In genomic region chr1:40764042-40764441, GRCm38 (mm10) we compare ENCODE assay signal across 24 mouse cellular contexts. TPM values are rescaled to one million over a fixed set of nuclear protein-coding genes. Genes with fewer than 3 reads are reported as not detected.
DNase-seq lines count a peak whose midpoint lies in the region; ATAC-seq and TF ChIP-seq lines count a peak whose summit lies in the region.
"Had no signal": no experiment of that assay in that cellular context is flagged by ENCODE, and none has a peak within 500 bp of the region (broad histone marks: within the 10 kb centered on the region; RNA-seq: fewer than 3 reads in every experiment).

No protein-coding gene starts in this region.

- ATAC-seq in Patski: no peak
- ATAC-seq in granulocyte monocyte progenitor cell, adult 5-6 weeks (replicated peaks; ENCODE audit: poor library complexity, severe bottlenecking): no peak
- ATAC-seq: activated CD4-positive, CD25-positive, alpha-beta regulatory T cell, adult 4 months; CD4-positive, CD25-positive, alpha-beta regulatory T cell, adult 4 months; forebrain, embryonic 16.5 days; hindbrain, embryonic 16.5 days; inflammation-experienced regulatory T-cells, adult 6 months had no signal

- H3K27me3 ChIP-seq in heart, embryonic 10.5 days (ENCODE audit: insufficient read depth, poor library complexity, severe bottlenecking): no peaks in the 10 kb centered on the region
- H3K27me3 ChIP-seq in Patski: no peaks in the 10 kb centered on the region
- H3K27me3 ChIP-seq: embryonic facial prominence, embryonic 12.5 days; forebrain, embryonic 12.5 days; heart, embryonic 13.5 days; hindbrain, embryonic 12.5 days had no signal

- POLR2A ChIA-PET in Patski (lab: Charles Lee): interaction anchor here (0.7 to 0.9 kb wide), 2 partner anchors 11 to 106 kb away, joined by 3 read pairs; no protein-coding TSS in a partner anchor

- no peak overlapping the region for H3K4me3 ChIP-seq in heart, embryonic 10.5 days
- no peak overlapping the region for H3K4me3 ChIP-seq in left cerebral cortex, adult 2 months
- H3K4me3 ChIP-seq: embryonic facial prominence, embryonic 12.5 days; forebrain, embryonic 12.5 days; heart, embryonic 13.5 days; hindbrain, embryonic 12.5 days had no signal

- no peaks in the 10 kb centered on the region for H3K4me1 ChIP-seq in heart, embryonic 10.5 days
- H3K4me1 ChIP-seq: embryonic facial prominence, embryonic 12.5 days; forebrain, embryonic 12.5 days; heart, embryonic 13.5 days; hindbrain, embryonic 12.5 days had no signal

- intact Hi-C loops in left cerebral cortex, adult 2 months (cut with DNase I): loop anchor here (1.0 kb wide), 1 partner anchor 184 kb away; the partner anchor contains the start of gene Slc9a4

- H3K36me3 ChIP-seq in heart, embryonic 10.5 days: no peaks in the 10 kb centered on the region
- H3K36me3 ChIP-seq: embryonic facial prominence, embryonic 12.5 days; forebrain, embryonic 12.5 days; heart, embryonic 13.5 days; hindbrain, embryonic 12.5 days had no signal

- no peak overlapping the region for H3K27ac ChIP-seq in heart, embryonic 10.5 days
- H3K27ac ChIP-seq in left cerebral cortex, adult 2 months: no peak overlapping the region
- H3K27ac ChIP-seq: embryonic facial prominence, embryonic 12.5 days; forebrain, embryonic 12.5 days; heart, embryonic 13.5 days; hindbrain, embryonic 12.5 days had no signal

- DNase-seq in heart, embryonic 10.5 days (ENCODE audit: low spot score): peak; percentile 52
- no peak for DNase-seq in heart, adult 11 months
- DNase-seq in left cerebral cortex, adult 2 months (ENCODE audit: extremely low spot score in 1 of 2, low spot score in 2 of 2): no peak
- no peak for DNase-seq in left cerebral cortex, adult 9 months (ENCODE audit: low spot score in 2 of 2)
- DNase-seq in Patski (ENCODE audit: low read depth, low spot score): no peak
- DNase-seq in urinary bladder, adult 18-20 months (ENCODE audit: low spot score in 2 of 2): no peak
- DNase-seq: adrenal gland, postnatal 14 days; B cell, adult 2 months; cerebellum, adult 11-12 months; cerebellum, adult 9-10 months; cerebellum, postnatal 25 days; gastrocnemius, postnatal 25 days; heart, postnatal 4 days had no signal

- CTCF ChIA-PET in Patski (lab: Charles Lee): interaction anchor here (0.8 to 2.5 kb wide), 3 partner anchors 8 to 12 kb away, joined by 3 to 7 read pairs (median 5); no protein-coding TSS in a partner anchor

- TF ChIP-seq CTCF in left cerebral cortex, adult 2 months (IDR thresholded peaks at IDR 0.05): peak; percentile 26
- TF ChIP-seq CTCF in Patski (IDR thresholded peaks at IDR 0.05): peak; percentile 36

- WGBS in heart, embryonic 10.5 days: 95% methylated on average over 1 of the region's 1 CpGs

- in situ Hi-C loops in Patski (cut with MboI; ENCODE audit: low pct_unique_long_range_greater_than_20kb): loop anchor here (10.0 kb wide), 1 partner anchor 179 kb away; the partner anchor contains the start of gene Slc9a4

- H3K9me3 ChIP-seq in heart, embryonic 10.5 days: no peaks in the 10 kb centered on the region
- H3K9me3 ChIP-seq: embryonic facial prominence, embryonic 12.5 days; forebrain, embryonic 12.5 days; heart, embryonic 13.5 days; hindbrain, embryonic 12.5 days had no signal

RNA-seq across cellular contexts. Expression of gene Mfsd9, which starts 26.4 kb away (rescaled TPM):
- polyA plus RNA-seq in heart, embryonic 10.5 days (2016; fragmentation: Nextera tagmentation; extraction: Ambion mirVana): 1.6 and 2.4 TPM in 2 replicates
- 1 to 10 TPM; 4.0 to 4.5 TPM for total RNA-seq in left cerebral cortex, adult 2 months (2021)
- polyA plus RNA-seq in Patski (2021): 6.2 TPM
- 1.1 and 1.6 TPM in 2 replicates for total RNA-seq in granulocyte monocyte progenitor cell, adult 5-6 weeks (2014; fragmentation: Nextera tagmentation)
- total RNA-seq in granulocyte monocyte progenitor cell, adult 5-6 weeks (2017): 0.88 and 1.2 TPM in 2 replicates

RNA-seq across cellular contexts. Expression of gene Tmem182, which starts 41.4 kb away (rescaled TPM):
- polyA plus RNA-seq in heart, embryonic 10.5 days (2016; fragmentation: Nextera tagmentation; extraction: Ambion mirVana): 5.1 and 12.1 TPM in 2 replicates
- under 1 TPM; 0.11 to 0.21 TPM for total RNA-seq in left cerebral cortex, adult 2 months (2021)
- not detected for polyA plus RNA-seq in Patski (2021)
- total RNA-seq in granulocyte monocyte progenitor cell, adult 5-6 weeks (2014; fragmentation: Nextera tagmentation): not detected in 2 replicates
- not detected in 2 replicates for total RNA-seq in granulocyte monocyte progenitor cell, adult 5-6 weeks (2017)
- total RNA-seq: MEL had no signal
- polyA plus RNA-seq: activated CD4-positive, CD25-positive, alpha-beta regulatory T cell, adult 4 months; CD4-positive, CD25-positive, alpha-beta regulatory T cell, adult 4 months; forebrain, embryonic 16.5 days; inflammation-experienced regulatory T-cells, adult 6 months had no signal
